Mouse (Mus musculus) hindbrain, embryonic 11.5 days (tissue): Measurements from ENCODE around the gene Rap1a. TPM values are rescaled to one million over a fixed set of nuclear protein-coding genes. Genes with fewer than 3 reads are reported as not detected.

ENCODE experiments used
- ATAC-seq: fragments of 200-750 bp; cut with Nextera tagmentation; 2 replicates; pipeline ENCODE4 v1.8.0; 2017; ENCODE audit warnings: mild to moderate bottlenecking, moderate TSS enrichment, moderate library complexity; ENCODE audit not compliant: low FRiP score
- DNase-seq: peaks from one replicate; pipeline ENCODE4 v3.0.0-alpha.2; 2015; ENCODE audit warnings: low spot score
- H3K27ac ChIP-seq: fragments of 300-500 bp; sonication (generic); 2 replicates; pipeline ENCODE4 v1.5.1; 2014; ENCODE audit warnings: mild to moderate bottlenecking, low read depth, low read length
- H3K27me3 ChIP-seq: fragments of 300-500 bp; sonication (generic); 2 replicates; pipeline ENCODE4 v1.6.1; 2014; ENCODE audit warnings: mild to moderate bottlenecking, low read length, moderate library complexity, mixed read lengths; ENCODE audit not compliant: control insufficient read depth, insufficient read depth
- H3K36me3 ChIP-seq: fragments of 300-500 bp; sonication (generic); 2 replicates; pipeline ENCODE4 v1.6.1; 2014; ENCODE audit warnings: mild to moderate bottlenecking, low read length, moderate library complexity, mixed read lengths; ENCODE audit not compliant: control insufficient read depth, insufficient read depth
- H3K4me1 ChIP-seq: fragments of 300-500 bp; sonication (generic); replicated peaks from 2 replicates; pipeline ENCODE4 v1.6.1; 2014; ENCODE audit warnings: low read length, mixed read lengths; ENCODE audit not compliant: control insufficient read depth, insufficient read depth
- H3K4me2 ChIP-seq: fragments of 300-500 bp; sonication (generic); replicated peaks from 2 replicates; pipeline ENCODE4 v1.6.1; 2014; ENCODE audit warnings: mild to moderate bottlenecking, low read depth, low read length
- H3K4me3 ChIP-seq: fragments of 300-500 bp; sonication (generic); 2 replicates; pipeline ENCODE4 v1.5.1; 2014; ENCODE audit warnings: low read depth, low read length
- H3K9ac ChIP-seq: fragments of 300-500 bp; sonication (generic); 2 replicates; pipeline ENCODE4 v1.6.1; 2014; ENCODE audit warnings: low read depth, low read length
- H3K9me3 ChIP-seq: fragments of 300-500 bp; sonication (generic); 2 replicates; pipeline ENCODE4 v1.6.1; 2016; ENCODE audit warnings: low read length; ENCODE audit not compliant: control insufficient read depth
- WGBS: fragments of 180-500 bp; shearing (Covaris S2); extraction: QIAGEN DNeasy Blood & Tissue Kit; methylation state at CpG from one replicate; pipeline ENCODE4 v1.1.7; 2014; 5-methylcytosine and 5-hydroxymethylcytosine counted together
- polyA plus RNA-seq: library from polyadenylated mRNA; unstranded; fragments of >200 nt; fragmentation: Nextera tagmentation; extraction: Ambion mirVana; gene quantifications from 2 replicates; pipeline ENCODE4 v1.2.1, GENCODE M21; 2014

Rap1a gene
- polyA plus RNA-seq, 1 experiment from 2014 or later: 83.7 TPM

GRCm38 (mm10) chr3:105797427-105797826 is 3.7 kb downstream of the Rap1a start:
- 85% methylated on average over 2 of the region's 2 CpGs for WGBS
- ATAC-seq: no peak
- no peak overlapping the region for H3K4me2 ChIP-seq

DNA sequence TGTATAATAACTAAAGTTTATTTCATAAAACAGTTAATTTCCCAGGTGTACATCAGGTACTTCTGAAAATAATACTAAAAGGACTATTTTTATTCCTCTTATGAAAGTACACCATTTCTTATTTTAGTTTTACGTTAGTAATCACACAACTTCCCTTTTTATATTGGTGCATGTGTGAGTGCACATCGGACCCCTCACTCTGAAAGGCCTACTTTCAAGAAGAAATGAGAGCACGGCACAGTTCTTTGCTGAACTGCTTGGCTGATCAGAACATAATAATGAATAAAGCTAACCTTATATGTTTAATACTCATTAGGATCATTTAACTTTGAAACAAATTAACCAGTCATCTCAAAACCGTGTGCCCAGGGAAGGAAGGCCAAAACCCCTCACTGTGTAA is 4.4 kb downstream of the Rap1a start:
- Histone ChIP-seq H3K36me3 (no peaks in the 10 kb centered on the region), H3K4me1 (no peaks in the 10 kb centered on the region), H3K9ac (no peak overlapping the region), H3K9me3 (no peaks in the 10 kb centered on the region), H3K4me3 (no peak overlapping the region), H3K4me2 (no peak overlapping the region), H3K27ac (no peak overlapping the region), H3K27me3 (no peaks in the 10 kb centered on the region)
- DNase-seq (no peak), ATAC-seq (no peak)
- 89% methylated on average over 4 of the region's 4 CpGs for WGBS

More at GRCm38 (mm10) chr3:105797427-105797826, 3.7 kb downstream of the Rap1a start:
- no peak for DNase-seq
- Histone ChIP-seq H3K27me3 (no peaks in the 10 kb centered on the region), H3K9ac (no peak overlapping the region), H3K9me3 (no peaks in the 10 kb centered on the region), H3K4me3 (no peak overlapping the region), H3K4me1 (no peaks in the 10 kb centered on the region), H3K27ac (no peak overlapping the region), H3K36me3 (no peaks in the 10 kb centered on the region)

GRCm38 (mm10) chr3:105794309-105794708 is 6.8 kb downstream of the Rap1a start:
- Histone ChIP-seq H3K36me3 (no peaks in the 10 kb centered on the region), H3K4me1 (no peaks in the 10 kb centered on the region), H3K4me3 (no peak overlapping the region), H3K9ac (no peak overlapping the region), H3K9me3 (no peaks in the 10 kb centered on the region), H3K27me3 (no peaks in the 10 kb centered on the region), H3K27ac (no peak overlapping the region), H3K4me2 (no peak overlapping the region)
- DNase-seq: no peak
- WGBS: 85% methylated on average over 1 of the region's 1 CpGs
- no peak for ATAC-seq

DNA sequence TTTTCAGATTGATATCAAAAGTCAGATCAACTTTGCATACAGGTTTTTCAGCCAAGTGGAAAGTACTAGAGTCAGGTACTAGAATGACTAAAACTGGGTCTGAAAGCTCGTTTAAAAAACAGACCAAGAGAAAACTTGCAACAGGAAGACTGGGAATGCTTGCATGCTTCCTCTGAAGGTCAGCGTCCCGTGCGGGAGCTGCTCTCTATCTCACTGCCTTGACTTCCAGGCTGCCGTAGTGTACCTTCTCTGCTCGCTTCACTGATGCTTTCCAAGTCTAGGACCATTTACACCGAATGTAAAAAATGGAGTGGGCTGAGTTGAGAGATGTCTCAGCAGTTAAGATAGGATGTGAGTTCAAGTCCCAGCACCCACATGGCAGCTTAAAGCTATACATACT is 8.8 kb downstream of the Rap1a start:
- Histone ChIP-seq H3K36me3 (no peaks in the 10 kb centered on the region), H3K4me1 (no peaks in the 10 kb centered on the region), H3K27ac (no peak overlapping the region), H3K27me3 (no peaks in the 10 kb centered on the region), H3K9ac (no peak overlapping the region), H3K4me2 (no peak overlapping the region), H3K4me3 (no peak overlapping the region), H3K9me3 (no peaks in the 10 kb centered on the region)
- 96% methylated on average over 7 of the region's 7 CpGs for WGBS
- ATAC-seq: no peak
- DNase-seq: no peak

DNA sequence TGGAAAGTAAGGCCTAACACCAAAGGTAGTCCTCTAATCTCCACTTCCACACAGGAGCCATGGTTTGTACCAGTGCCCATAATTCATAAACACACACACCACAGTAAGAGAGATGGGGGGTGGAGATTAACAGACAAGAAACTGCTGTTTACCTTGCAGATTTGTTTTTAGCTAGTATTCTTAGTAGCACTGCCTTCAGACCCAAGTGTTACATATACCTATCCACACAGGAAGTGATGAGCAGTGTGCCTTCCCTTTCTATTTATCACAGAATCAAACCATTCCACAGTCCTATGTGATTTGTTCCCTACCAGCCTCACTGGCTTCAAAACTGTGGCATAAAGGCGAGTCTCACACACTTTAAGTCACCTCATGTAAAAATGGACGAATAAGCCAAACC is 10.0 kb downstream of the Rap1a start:
- Histone ChIP-seq H3K27ac (no peak overlapping the region), H3K27me3 (no peaks in the 10 kb centered on the region), H3K9ac (no peak overlapping the region), H3K36me3 (no peaks in the 10 kb centered on the region), H3K4me3 (no peak overlapping the region), H3K4me2 (no peak overlapping the region), H3K9me3 (no peaks in the 10 kb centered on the region), H3K4me1 (no peaks in the 10 kb centered on the region)
- DNase-seq (no peak), ATAC-seq (no peak)
- WGBS: 93% methylated on average over 2 of the region's 2 CpGs

GRCm38 (mm10) chr3:105790338-105790737 is 10.8 kb downstream of the Rap1a start:
- DNase-seq (no peak), ATAC-seq (no peak)
- no peak overlapping the region for H3K27ac ChIP-seq
- H3K4me2 ChIP-seq: no peak overlapping the region
- H3K9me3 ChIP-seq: no peaks in the 10 kb centered on the region
- no peaks in the 10 kb centered on the region for H3K27me3 ChIP-seq
- 91% methylated on average over 1 of the region's 1 CpGs for WGBS
- H3K4me1 ChIP-seq: no peaks in the 10 kb centered on the region
- H3K36me3 ChIP-seq: no peaks in the 10 kb centered on the region
- no peak overlapping the region for H3K4me3 ChIP-seq
- no peak overlapping the region for H3K9ac ChIP-seq

DNA sequence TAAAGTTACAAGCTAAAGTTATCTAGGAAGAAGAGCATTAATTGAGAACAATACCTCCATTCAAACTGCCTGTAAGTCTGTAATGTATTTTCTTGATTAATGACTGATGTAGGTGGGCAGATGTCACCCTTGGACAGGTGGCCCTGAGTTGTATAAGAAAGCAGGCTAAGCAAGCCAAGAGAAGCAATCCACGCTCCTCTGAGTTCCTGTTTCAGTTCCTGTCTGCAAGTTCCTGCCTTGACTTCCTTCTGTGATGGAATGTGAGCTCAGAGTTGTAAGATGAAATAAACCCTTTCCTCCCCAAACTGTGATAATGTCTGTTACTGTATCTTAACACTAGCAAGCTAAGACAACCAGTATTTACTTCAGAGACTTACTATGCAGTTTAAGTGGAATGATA is 11.4 kb downstream of the Rap1a start:
- no peak overlapping the region for H3K27ac ChIP-seq
- WGBS: 92% methylated on average over 1 of the region's 1 CpGs
- no peaks in the 10 kb centered on the region for H3K4me1 ChIP-seq
- DNase-seq (no peak), ATAC-seq (no peak)
- no peaks in the 10 kb centered on the region for H3K9me3 ChIP-seq
- H3K4me3 ChIP-seq: no peak overlapping the region
- H3K27me3 ChIP-seq: no peaks in the 10 kb centered on the region
- no peak overlapping the region for H3K9ac ChIP-seq
- no peaks in the 10 kb centered on the region for H3K36me3 ChIP-seq
- no peak overlapping the region for H3K4me2 ChIP-seq

DNA sequence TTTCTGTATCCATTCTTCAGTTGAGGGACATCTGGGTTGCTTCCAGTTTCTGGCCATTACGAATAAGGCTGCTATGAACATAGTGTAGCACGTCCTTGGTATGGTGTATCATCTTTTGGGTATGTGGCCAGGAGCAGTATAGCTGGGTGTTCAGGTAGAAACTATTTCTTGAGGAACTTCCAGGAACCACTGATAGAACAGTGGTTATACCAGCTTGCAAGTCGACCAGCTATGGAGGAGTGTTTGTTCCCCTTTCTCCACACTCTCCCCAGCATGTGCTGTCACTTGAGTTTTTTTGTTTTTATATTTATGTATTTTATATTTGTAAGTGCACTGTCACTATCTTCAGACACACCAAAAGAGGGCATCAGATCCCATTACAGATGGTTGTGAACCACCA is 13.8 kb downstream of the Rap1a start:
- 92% methylated on average over 3 of the region's 3 CpGs for WGBS
- no peaks in the 10 kb centered on the region for H3K9me3 ChIP-seq
- DNase-seq: no peak
- H3K9ac ChIP-seq: no peak overlapping the region
- no peak overlapping the region for H3K4me2 ChIP-seq
- no peak for ATAC-seq
- no peaks in the 10 kb centered on the region for H3K27me3 ChIP-seq
- H3K36me3 ChIP-seq: no peaks in the 10 kb centered on the region
- H3K4me3 ChIP-seq: no peak overlapping the region
- H3K4me1 ChIP-seq: no peaks in the 10 kb centered on the region
- H3K27ac ChIP-seq: no peak overlapping the region

DNA sequence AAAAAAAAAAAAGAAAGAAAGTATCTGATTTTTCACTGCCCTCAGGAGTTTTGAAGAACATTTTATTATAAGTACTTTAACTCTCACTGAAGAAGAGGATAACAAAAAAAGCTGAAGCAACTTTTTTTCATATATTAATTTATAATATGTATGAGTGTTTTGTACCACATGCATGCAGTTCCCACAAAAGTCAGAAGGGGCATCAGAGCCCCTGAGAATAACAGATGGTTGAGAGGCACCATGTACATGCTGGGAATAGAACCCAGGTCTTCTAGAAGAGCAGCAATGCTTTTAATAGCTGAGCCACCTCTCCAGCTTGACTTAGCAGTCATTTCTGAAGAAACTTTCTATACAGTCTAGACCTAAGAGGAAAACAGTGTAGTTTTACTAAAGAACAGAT is 15.3 kb downstream of the Rap1a start:
- no peak for DNase-seq
- no peaks in the 10 kb centered on the region for H3K9me3 ChIP-seq
- no peaks in the 10 kb centered on the region for H3K27me3 ChIP-seq
- no peak overlapping the region for H3K27ac ChIP-seq
- H3K36me3 ChIP-seq: no peaks in the 10 kb centered on the region
- no peak overlapping the region for H3K4me3 ChIP-seq
- H3K4me1 ChIP-seq: no peaks in the 10 kb centered on the region
- no peak for ATAC-seq
- no peak overlapping the region for H3K4me2 ChIP-seq
- no peak overlapping the region for H3K9ac ChIP-seq
